Comparison of ENCODE assay signal across 8 mouse cellular contexts in genomic region chr6:125097346-125097689, GRCm38 (mm10). TPM values are rescaled to one million over a fixed set of nuclear protein-coding genes. Genes with fewer than 3 reads are reported as not detected.
DNase-seq lines count a peak whose midpoint lies in the region; ATAC-seq and TF ChIP-seq lines count a peak whose summit lies in the region.

No protein-coding gene starts in this region.

- TF ChIP-seq CTCF in brain, embryonic 14.5 days (IDR thresholded peaks at IDR 0.05; ENCODE audit: borderline replicate concordance, extremely low read depth, insufficient read depth, insufficient read length): no peak

- H3K4me3 ChIP-seq in kidney, embryonic 16.5 days (ENCODE audit: low read length): peak overlapping the region; percentile 93
- peak overlapping the region; percentile 80 for H3K4me3 ChIP-seq in intestine, embryonic 14.5 days (ENCODE audit: low read depth, low read length)
- H3K4me3 ChIP-seq in neural tube, embryonic 13.5 days: peak overlapping the region; percentile 99

- no peak; the same call in 1 of the 2 replicates for ATAC-seq in kidney, embryonic 16.5 days (ENCODE audit: low FRiP score, low TSS enrichment)
- peak; percentile 4; the same call in 1 of the 2 replicates for ATAC-seq in intestine, embryonic 14.5 days (replicated peaks; ENCODE audit: low FRiP score, low TSS enrichment, low read depth)
- ATAC-seq in neural tube, embryonic 13.5 days (ENCODE audit: low read depth): peak; percentile 4

- no peaks in the 10 kb centered on the region for H3K27me3 ChIP-seq in kidney, embryonic 16.5 days (ENCODE audit: insufficient read depth, low read length)
- H3K27me3 ChIP-seq in intestine, embryonic 14.5 days (replicated peaks; ENCODE audit: control insufficient read depth, insufficient read depth, low read length): no peaks in the 10 kb centered on the region
- H3K27me3 ChIP-seq in neural tube, embryonic 13.5 days: no peaks in the 10 kb centered on the region

- peak overlapping the region; percentile 99 for H3K27ac ChIP-seq in kidney, embryonic 16.5 days (ENCODE audit: low read length)
- H3K27ac ChIP-seq in intestine, embryonic 14.5 days (ENCODE audit: low read depth): peak overlapping the region; percentile 92; the same call in 1 of the 2 replicates
- H3K27ac ChIP-seq in neural tube, embryonic 13.5 days (replicated peaks): peak overlapping the region; percentile 97

- peaks cover 29% of the 10 kb centered on the region for H3K36me3 ChIP-seq in kidney, embryonic 16.5 days (ENCODE audit: insufficient read depth, low read length)
- peaks cover 46% of the 10 kb centered on the region for H3K36me3 ChIP-seq in intestine, embryonic 14.5 days (ENCODE audit: control insufficient read depth, insufficient read depth, low read length)
- H3K36me3 ChIP-seq in neural tube, embryonic 13.5 days: peaks cover 43% of the 10 kb centered on the region

- peak overlapping the region; percentile 95 for H3K9ac ChIP-seq in kidney, embryonic 16.5 days (replicated peaks; ENCODE audit: low read length)
- peak overlapping the region; percentile 77 for H3K9ac ChIP-seq in intestine, embryonic 14.5 days (ENCODE audit: low read length)
- peak overlapping the region; percentile 99 for H3K9ac ChIP-seq in neural tube, embryonic 13.5 days

- no peaks in the 10 kb centered on the region for H3K9me3 ChIP-seq in kidney, embryonic 16.5 days (ENCODE audit: low read length)
- H3K9me3 ChIP-seq in intestine, embryonic 14.5 days (ENCODE audit: control insufficient read depth, low read length): no peaks in the 10 kb centered on the region
- no peaks in the 10 kb centered on the region for H3K9me3 ChIP-seq in neural tube, embryonic 13.5 days

- under 1% methylated on average over 12 of the region's 12 CpGs for WGBS in kidney, embryonic 16.5 days
- under 1% methylated on average over 12 of the region's 12 CpGs for WGBS in intestine, embryonic 14.5 days
- 2% methylated on average over 12 of the region's 12 CpGs for WGBS in neural tube, embryonic 13.5 days

- TF ChIP-seq POLR2A in brain, embryonic 14.5 days (IDR thresholded peaks at IDR 0.05; ENCODE audit: borderline replicate concordance, extremely low read depth, insufficient read depth, insufficient read length, poor library complexity, severe bottlenecking): no peak

- peaks cover 34% of the 10 kb centered on the region for H3K4me1 ChIP-seq in kidney, embryonic 16.5 days (ENCODE audit: insufficient read depth, low read length)
- peaks cover 27% of the 10 kb centered on the region for H3K4me1 ChIP-seq in intestine, embryonic 14.5 days (replicated peaks; ENCODE audit: control insufficient read depth, insufficient read depth, low read length)
- peaks cover 40% of the 10 kb centered on the region for H3K4me1 ChIP-seq in neural tube, embryonic 13.5 days (replicated peaks)

- no peak for DNase-seq in kidney, adult 11 months
- peak; percentile 45 for DNase-seq in ES-CJ7 (ENCODE audit: low read depth, low spot score)
- DNase-seq in brain, embryonic 14.5 days (ENCODE audit: low read depth): peak; percentile 39
- no peak for DNase-seq in intestine, embryonic 14.5 days (ENCODE audit: low spot score)
- no peak for DNase-seq in frontal cortex, postnatal 10 days (ENCODE audit: low spot score in 2 of 2)
- no peak for DNase-seq in cerebellum, postnatal 14 days

- H3K4me2 ChIP-seq in kidney, embryonic 16.5 days (replicated peaks; ENCODE audit: low read depth, low read length): peak overlapping the region; percentile 85
- peak overlapping the region; percentile 95 for H3K4me2 ChIP-seq in intestine, embryonic 14.5 days (ENCODE audit: low read length)
- peak overlapping the region; percentile 98 for H3K4me2 ChIP-seq in neural tube, embryonic 13.5 days

RNA-seq across cellular contexts. Expression of gene Chd4, which starts 1.5 kb away (rescaled TPM):
- polyA plus RNA-seq in kidney, embryonic 16.5 days (2015; fragmentation: Nextera tagmentation; extraction: Ambion mirVana): 72.0 and 80.4 TPM in 2 replicates
- polyA plus RNA-seq in brain, embryonic 14.5 days (2012; rRNA removed): 69.8 and 142 TPM in 2 replicates
- 74.2 and 74.8 TPM in 2 replicates for polyA plus RNA-seq in intestine, embryonic 14.5 days (2014; fragmentation: Nextera tagmentation; extraction: Ambion mirVana)
- polyA plus RNA-seq in neural tube, embryonic 13.5 days (2015; fragmentation: Nextera tagmentation; extraction: Ambion mirVana): 89.0 and 107 TPM in 2 replicates

RNA-seq across cellular contexts. Expression of gene Lpar5, which starts 29.6 kb away (rescaled TPM):
- 0.30 and 0.60 TPM in 2 replicates for polyA plus RNA-seq in kidney, embryonic 16.5 days (2015; fragmentation: Nextera tagmentation; extraction: Ambion mirVana)
- polyA plus RNA-seq in brain, embryonic 14.5 days (2012; rRNA removed): 1.0 and 1.2 TPM in 2 replicates
- polyA plus RNA-seq in intestine, embryonic 14.5 days (2014; fragmentation: Nextera tagmentation; extraction: Ambion mirVana): 2.3 and 3.0 TPM in 2 replicates
- polyA plus RNA-seq in neural tube, embryonic 13.5 days (2015; fragmentation: Nextera tagmentation; extraction: Ambion mirVana): 0.43 and 0.77 TPM in 2 replicates

RNA-seq across cellular contexts. Expression of gene Nop2, which starts 34.4 kb away (rescaled TPM):
- polyA plus RNA-seq in kidney, embryonic 16.5 days (2015; fragmentation: Nextera tagmentation; extraction: Ambion mirVana): 68.6 and 69.3 TPM in 2 replicates
- polyA plus RNA-seq in brain, embryonic 14.5 days (2012; rRNA removed): 32.6 and 34.6 TPM in 2 replicates
- polyA plus RNA-seq in intestine, embryonic 14.5 days (2014; fragmentation: Nextera tagmentation; extraction: Ambion mirVana): 72.1 and 75.2 TPM in 2 replicates
- polyA plus RNA-seq in neural tube, embryonic 13.5 days (2015; fragmentation: Nextera tagmentation; extraction: Ambion mirVana): 44.5 and 45.3 TPM in 2 replicates

RNA-seq across cellular contexts. Expression of gene Iffo1, which starts 47.7 kb away (rescaled TPM):
- 7.9 and 8.7 TPM in 2 replicates for polyA plus RNA-seq in kidney, embryonic 16.5 days (2015; fragmentation: Nextera tagmentation; extraction: Ambion mirVana)
- 29.9 TPM in 2 replicates for polyA plus RNA-seq in brain, embryonic 14.5 days (2012; rRNA removed)
- polyA plus RNA-seq in intestine, embryonic 14.5 days (2014; fragmentation: Nextera tagmentation; extraction: Ambion mirVana): 6.7 and 7.6 TPM in 2 replicates
- polyA plus RNA-seq in neural tube, embryonic 13.5 days (2015; fragmentation: Nextera tagmentation; extraction: Ambion mirVana): 21.1 and 24.0 TPM in 2 replicates

RNA-seq across cellular contexts. Expression of gene Acrbp, which starts 47.8 kb away (rescaled TPM):
- polyA plus RNA-seq in kidney, embryonic 16.5 days (2015; fragmentation: Nextera tagmentation; extraction: Ambion mirVana): 16.3 and 20.4 TPM in 2 replicates
- polyA plus RNA-seq in brain, embryonic 14.5 days (2012; rRNA removed): 29.5 and 32.6 TPM in 2 replicates
- 11.4 and 13.4 TPM in 2 replicates for polyA plus RNA-seq in intestine, embryonic 14.5 days (2014; fragmentation: Nextera tagmentation; extraction: Ambion mirVana)
- 19.0 and 21.0 TPM in 2 replicates for polyA plus RNA-seq in neural tube, embryonic 13.5 days (2015; fragmentation: Nextera tagmentation; extraction: Ambion mirVana)

Comparison
In these comparisons a context has a peak if more than half of its experiments do, and no peak if none do; other contexts are left out.
1. DNase-seq: peak in ES-CJ7 (single experiment) and brain, embryonic 14.5 days (single experiment); none in kidney, adult 11 months (single experiment), intestine, embryonic 14.5 days (single experiment), frontal cortex, postnatal 10 days (0 of 2) and cerebellum, postnatal 14 days (0 of 2).
2. Peak in every context shown above with its lines, with median percentiles within 50 percentile points of each other: H3K27ac ChIP-seq, H3K4me2 ChIP-seq, H3K4me3 ChIP-seq and H3K9ac ChIP-seq.